Mouse (Mus musculus) forelimb bud, embryonic 11.5 days (tissue): ENCODE results near the gene Dnaaf2.

Source experiments
- DNase-seq: peaks from one replicate; pipeline ENCODE4 v3.0.0-alpha.2; 2012; ENCODE audit warnings: low read depth, low spot score

Dnaaf2 gene

DNA sequence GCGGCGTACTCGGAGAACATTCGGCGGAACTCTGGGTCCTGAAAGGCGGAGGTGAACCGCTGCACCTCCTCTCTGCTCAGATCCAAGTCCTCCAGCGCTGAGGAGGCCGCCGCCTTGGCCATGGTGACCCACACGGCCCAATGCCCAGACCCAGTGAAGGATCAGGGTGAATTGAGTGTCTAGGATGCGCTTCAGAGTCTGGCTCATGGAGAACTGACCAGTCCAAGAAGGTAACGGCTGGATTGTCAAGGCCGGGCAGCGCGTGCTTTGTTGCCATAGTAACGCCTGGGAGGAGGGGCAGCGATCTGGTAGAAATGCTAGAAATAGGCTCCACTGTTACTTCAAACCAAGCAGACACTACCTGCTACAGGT lies at the start of gene Dnaaf2:
TSS of gene Dnaaf2 (minus strand) at position 266 of the 372 bp plus-strand sequence.
- DNase-seq, result peak; percentile 64

DNA sequence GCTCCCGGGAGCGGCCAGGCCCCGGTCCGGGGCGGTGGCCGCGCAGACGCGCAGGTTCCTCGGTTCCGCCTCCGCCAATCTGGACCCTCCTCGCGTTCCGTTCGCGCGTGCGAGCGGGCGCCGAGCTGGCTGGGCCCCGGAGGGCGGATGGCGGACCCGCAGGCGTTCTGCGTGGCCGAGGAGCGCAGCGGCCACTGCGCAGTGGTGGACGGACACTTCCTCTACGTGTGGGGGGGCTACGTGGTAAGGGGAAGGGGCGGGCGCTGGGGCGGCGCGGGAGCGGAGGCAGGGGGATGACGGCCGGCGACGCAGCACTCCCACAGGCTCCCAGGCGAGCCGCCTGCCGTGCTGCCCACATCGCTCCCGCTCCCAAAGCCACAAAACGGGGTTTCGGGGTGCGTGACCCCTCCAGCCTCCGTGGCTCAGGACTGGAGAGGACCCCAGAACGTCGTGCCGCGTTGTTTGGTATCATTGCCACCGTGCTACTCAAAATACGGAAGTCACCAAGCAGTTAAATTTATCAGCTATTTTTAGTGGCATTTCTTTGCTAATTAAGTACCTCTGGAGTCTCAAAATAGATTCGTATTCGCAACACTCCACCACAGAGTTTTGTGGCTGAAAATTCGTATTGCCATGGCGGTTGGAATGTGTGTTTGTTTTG lies 43.7 kb upstream of the Dnaaf2 start:
- DNase-seq, result peak; percentile 41

DNA sequence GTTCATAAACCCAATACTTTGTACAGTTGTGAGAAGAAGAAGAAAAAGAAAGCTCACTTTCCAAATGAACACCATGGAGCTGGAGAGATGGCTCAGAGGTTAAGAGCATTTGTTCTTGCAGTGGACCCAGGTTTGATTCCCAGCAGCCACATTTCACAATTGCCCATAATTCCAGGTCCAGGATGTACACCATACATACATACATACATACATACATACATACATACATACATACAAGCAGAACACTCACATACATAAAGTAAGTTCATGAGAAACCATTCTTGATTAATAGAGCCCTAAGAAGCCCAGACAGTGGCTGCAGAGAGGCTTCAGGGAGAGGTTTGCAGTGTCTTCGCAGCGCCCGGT lies 43.2 kb upstream of the Dnaaf2 start:
- DNase-seq, result peak; percentile 12

DNA sequence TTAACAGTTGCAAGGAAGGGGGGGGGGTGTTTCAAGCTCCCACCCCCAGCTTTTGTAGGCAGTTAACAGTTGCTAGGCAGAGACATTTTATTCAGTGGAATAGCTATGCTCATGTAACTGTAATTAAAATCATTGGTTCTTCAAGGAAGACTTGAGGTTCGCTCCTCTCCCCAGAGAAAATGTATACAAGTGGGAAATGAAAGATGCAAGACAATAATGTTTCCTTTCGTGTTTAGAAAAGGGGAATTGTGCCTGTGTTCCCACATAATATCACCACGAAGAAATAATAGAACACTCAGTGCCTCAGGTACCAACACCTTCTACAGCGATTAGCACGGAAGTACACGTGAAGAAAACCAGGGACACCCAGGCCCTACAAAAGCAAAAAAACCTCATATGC lies 42.6 kb upstream of the Dnaaf2 start, which contains the start of gene Klhdc1:
TSS of gene Klhdc1 (plus strand) at position 301 of the 400 bp plus-strand sequence.
- no peak for DNase-seq

DNA sequence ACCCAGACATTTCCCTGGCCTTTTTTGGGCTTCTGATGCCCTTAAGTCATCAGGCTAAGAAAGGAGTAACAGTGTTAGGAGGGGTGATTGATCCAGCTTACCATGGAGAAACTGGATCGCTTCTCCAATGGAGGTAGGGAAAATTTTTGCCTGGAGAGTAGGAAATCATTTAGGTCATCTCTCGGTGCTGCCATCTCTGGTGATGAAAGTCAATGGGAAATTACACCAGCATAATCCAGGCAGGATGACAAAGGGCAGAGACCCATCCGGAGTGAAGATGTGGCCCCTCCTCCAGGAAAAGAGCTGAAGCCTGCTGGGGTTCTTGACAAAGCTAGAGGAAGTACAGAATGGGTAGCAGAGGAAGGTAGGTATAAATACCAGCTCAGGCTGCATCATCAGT lies 40.1 kb upstream of the Dnaaf2 start:
- no peak for DNase-seq

DNA sequence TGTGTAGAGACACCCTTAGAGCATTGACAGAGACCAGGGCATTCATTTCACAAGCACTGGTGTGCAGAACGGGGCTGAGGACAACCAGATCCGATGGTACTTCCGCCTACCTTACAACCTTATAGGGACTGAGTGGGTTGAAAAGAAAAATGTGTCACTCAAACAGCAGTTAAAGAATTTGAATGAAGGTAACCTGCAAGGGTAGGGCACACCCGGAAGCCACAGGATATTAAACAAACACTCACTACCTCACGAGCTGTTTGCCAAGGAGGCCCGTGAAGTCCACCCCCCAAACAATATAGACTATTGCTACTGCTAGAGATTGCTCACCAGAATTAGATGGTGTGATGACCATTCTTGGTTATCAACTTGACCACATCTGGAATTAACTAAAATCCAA lies 37.6 kb upstream of the Dnaaf2 start:
- no peak for DNase-seq

DNA sequence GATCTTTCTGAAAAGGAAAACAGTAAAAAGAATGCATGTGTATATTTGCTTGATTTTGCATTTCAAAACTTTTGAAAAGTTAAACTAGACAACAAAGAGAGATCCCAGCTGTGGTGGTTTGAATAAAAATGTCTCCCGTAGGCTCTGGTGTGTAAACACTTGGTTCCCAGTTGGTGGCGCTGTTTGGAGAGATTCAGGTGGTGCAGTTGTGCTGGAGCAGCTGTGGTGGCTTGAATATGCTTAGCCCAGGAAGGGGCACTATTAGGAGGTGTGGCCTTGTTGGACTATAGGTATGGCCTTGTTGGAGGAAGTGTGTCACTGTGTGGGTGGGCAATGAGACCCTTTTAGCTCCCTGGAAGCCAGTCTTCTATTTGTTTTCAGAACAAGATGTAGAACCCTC lies 31.0 kb upstream of the Dnaaf2 start:
- no peak for DNase-seq

DNA sequence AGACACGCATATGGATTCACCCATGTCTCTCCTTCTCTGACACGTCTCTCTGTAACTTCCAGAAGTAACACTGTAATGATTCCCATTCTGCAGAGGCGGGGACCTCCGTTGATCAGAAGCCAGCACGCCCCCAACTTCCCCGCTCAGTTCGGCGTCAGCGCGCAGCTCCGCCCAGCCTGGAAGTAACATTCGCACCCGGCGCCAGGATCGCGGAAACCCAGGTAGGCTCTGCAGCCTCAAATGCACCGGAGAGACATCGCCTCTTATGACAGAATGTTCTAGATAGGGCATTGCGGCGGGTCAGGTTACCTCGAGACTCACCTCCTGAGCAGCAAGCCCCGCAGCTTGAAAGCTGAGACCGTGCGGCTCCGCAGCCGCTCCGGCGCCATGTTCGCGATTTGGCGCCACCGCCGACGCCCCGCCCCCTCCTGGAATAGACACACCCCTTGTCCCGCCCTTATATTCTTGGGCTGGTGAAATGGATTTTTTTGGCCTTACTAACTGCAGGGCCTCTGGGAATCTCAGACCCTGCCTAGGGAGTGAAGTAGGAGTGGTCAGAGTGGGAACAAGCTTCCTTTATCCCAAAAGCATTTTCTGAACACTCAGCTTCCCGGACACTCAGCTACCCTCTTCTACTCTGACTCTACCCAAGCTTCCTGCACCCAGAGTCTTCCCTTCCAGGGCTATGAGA lies 29.7 kb upstream of the Dnaaf2 start, which contains the start of gene Pole2:
TSS of gene Pole2 (minus strand) at position 420 of the 691 bp plus-strand sequence.
- DNase-seq, result peak; percentile 85

DNA sequence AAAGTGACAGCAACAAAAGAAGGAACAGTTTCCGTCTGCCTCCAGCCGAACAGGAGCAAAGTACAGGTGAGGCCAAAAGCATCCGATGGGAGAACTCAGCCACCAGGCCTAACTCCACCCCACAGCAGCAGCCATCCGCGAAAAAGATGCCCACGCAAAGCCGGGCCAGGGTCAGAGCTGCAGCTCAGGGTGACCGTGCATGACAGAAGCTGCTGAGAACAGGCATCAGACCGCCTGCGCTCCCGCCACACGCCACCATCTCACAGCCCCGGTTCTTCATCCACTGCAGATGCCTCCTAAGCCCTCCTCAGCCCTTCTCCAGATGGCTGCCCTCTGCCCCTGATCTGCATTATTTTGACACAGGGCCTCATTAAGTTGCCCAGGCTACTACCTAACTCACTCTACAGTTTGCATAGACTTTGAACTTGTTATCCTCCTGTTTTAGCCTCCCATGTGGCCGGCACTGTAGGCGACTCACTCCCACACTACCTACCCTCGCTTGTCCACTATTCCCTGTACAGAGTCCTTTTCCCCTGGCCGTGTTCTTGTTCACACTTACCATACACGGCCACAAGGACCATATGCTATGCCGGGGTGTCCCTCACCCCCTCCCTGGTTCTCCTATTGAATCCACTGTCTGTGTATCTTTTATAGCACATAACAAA lies 22.5 kb upstream of the Dnaaf2 start:
- DNase-seq, result no peak

DNA sequence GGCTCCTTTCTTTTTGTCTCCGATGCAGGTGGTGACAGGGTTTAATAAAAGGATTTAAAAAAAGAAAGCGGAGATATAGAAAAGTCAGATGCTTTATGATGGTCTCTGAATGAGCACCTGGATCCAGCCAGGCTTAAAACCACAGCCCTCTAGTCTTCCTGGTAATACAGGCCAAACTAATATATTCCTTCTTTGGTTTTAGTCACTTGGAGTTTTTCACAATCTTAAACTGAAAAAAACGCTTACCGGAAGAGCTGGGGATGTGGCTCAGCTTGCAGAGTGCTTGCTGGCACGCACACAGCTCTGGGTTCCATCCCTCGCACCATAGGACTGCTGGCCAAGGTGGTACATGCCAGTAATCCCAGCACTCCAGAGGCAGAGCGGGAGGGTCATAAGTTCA lies 18.4 kb upstream of the Dnaaf2 start:
- DNase-seq, result no peak

DNA sequence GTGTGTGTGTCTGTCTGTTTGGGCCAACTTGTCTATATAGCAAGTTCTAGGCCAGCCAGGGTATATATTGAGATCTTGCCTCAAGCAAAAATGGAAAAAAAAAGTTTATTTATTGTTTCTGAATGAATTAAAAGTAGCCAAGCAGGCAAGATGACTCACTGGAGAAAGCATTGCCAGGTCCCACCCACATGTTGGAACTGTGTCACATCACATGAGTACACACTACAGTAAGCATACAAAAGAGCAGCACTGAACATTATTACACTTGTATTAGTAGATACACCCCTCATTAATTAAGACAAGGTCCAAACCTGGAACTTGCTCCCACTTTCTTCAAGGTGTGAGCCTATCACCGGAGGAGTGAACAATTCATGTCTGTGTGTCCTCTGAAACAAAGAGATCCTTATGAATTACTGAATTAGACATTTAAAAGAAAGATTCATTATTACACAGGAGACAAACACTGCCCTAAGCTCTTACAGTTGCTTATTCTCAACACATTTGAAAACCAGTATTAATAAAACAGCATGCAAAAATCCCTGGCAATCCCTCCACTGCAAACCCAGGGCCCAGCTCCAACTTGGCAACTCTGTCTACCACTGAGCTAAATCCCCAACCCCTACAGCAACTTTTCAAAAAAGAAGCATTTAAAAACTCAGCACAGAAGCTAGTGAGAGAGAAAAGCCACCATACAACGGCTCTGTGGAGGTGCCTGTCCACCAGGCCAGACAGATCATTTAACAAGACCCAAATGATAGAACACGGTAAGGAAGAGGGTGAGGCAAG lies 17.0 kb upstream of the Dnaaf2 start:
- DNase-seq, result no peak

DNA sequence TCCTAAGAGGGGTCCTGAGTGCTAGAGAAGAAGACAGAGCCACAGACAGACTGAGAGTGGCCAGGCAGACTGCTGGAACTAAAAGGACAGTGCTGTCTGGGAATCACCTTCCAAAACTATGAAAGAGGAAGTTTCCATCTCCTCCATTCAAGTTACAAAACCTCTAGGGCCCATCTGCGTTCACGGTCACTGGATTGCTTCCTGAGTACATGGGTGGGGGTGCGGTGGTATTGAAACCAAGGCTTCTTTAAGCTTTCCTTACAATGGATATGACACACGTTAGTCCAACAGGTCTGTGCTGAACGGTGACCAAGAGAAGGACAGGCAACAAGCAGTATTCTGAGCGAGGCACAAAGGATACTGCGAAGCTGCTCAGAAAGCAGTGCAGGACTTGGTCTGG lies 16.2 kb upstream of the Dnaaf2 start:
- no peak for DNase-seq

DNA sequence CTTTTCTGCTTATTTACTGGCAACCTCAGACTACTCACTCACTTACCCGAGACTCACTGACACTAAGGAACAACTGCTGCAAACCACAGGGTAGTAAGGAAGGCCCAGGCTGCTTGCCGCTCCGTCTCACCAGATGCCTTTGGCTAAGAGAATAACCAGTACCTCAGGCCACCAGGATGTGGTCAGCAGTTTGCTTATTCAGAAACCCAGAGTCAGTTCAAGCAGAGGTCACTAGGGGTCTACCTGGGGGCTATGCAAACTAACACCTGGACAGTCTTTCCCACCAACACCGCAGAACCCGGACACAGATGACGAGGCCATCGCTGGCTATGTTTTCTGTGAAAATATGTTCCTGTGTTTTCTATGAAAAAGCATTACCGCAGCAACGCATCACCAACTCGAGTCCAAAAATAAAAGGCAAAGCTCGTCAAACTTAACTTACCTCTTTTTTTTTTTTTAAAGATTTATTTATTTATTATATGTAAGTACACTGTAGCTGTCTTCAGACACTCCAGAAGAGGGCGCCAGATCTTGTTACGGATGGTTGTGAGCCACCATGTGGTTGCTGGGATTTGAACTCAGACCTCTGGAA lies 15.1 kb upstream of the Dnaaf2 start:
- DNase-seq, result no peak

DNA sequence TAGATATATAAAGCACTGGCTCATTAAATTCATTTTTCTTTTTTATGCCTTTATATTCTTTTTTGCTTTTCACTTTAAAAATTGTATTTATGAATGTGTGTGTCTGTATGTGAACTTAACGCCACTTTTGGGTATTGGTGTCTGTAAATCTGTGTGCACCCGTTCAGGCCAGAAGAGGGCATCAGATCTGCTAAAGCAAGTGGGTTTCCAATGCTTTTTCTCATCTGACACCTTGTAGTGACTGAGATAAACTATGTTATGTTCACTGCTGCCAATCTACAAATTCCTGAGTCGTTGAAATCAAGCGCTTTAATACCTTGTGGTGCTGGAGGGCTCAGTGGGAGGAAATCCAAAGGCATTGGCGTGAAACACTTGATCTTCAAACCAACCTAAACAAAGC lies 12.8 kb upstream of the Dnaaf2 start:
- no peak for DNase-seq

DNA sequence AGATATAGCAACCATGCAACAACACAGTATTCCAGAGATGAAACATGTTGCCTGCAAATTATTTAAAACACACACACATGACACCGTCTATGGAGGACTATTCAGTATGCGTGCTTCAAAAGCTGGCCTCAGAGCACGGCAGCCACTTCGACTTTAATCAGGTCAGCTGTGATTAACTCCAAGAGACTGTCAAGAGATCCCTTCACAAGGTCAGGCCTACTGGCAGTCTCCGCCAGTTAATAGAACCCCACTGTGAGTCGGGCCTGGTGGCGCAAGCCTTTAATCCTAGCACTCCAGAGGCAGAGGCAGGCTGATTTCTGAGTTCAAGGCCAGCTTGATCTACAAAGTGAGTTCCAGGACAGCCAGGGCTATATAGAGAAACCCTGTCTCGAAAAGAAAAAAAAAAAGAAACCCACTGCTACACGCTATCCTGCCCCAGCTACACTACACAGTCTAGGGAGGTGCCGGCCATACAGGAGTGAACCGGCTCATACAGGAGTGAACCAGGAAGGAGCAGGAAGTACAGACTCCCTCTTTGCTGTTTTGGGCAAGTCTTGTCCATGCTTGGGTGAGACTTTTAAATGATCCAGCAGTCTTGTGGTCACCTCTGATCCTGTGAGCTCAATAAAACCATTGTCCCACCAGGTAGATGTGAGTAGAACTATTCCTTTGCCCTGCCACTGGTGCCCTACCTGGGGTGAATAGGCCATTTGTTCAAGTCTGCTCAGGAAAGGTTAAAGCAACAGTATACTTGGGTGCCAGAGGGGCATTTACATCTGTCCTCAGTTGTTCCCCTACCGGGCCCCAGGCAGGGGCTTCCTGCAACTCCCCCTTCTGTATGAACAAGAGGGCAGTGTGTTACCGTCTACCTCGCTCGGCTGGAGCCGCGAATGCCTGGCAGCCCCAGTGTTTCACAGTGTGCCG lies 12.1 kb upstream of the Dnaaf2 start:
- DNase-seq, result no peak

DNA sequence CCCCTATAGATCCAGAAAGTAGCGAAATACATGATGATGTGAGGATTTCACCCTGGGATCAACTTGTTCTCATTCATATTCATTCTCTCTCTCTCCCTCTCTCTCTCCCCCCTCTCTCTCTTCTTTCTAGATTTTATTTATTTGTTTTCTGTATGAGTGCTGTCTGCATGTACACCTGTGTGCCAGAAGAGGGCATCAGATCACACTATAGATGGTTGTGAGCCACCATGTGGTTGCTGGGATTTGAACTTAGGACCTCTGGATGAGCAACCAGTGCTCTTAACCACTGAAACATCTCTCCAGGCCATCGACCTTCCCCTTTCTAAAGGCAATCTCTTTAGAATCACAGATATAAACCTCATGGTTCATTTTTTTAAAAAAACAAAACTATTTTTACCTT lies 10.3 kb upstream of the Dnaaf2 start:
- DNase-seq, result no peak

DNA sequence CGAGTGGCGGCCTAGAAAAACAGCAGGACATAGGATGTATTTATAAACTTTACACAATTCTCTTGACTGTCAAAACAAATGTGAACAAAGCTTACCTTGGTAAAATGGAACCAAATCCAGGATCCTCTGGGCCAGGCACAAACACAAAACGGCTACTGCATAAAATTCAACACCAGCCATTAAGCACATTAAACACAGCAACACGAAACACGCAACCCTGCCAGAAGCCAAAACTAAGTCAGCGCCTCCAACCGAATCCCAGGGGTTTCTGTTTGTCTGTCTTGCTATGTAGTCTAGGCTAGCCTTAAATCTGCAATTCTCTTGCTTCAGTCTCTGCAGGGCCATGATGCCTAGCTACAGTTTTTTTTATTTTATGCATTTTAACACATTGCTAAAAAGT lies 9.7 kb upstream of the Dnaaf2 start:
- no peak for DNase-seq

DNA sequence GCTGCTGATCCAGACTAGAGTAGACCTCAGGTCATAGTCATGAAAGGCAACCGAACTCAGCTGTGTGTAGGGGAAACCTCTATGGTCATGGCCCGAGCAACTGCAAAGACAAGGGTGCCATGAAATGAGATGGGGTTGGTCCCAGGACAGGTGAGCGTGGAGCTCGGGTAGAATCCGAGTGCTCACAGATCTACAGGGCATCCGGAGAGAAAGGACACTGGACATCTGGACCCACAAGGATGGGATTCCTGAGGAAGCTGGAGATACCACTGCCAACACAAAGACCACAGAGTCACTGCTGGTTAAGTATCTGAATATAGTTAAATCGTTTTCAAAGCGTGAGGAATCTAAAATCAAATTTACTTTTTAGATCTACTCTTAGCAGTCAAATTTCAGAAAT lies 9.2 kb upstream of the Dnaaf2 start:
- no peak for DNase-seq

DNA sequence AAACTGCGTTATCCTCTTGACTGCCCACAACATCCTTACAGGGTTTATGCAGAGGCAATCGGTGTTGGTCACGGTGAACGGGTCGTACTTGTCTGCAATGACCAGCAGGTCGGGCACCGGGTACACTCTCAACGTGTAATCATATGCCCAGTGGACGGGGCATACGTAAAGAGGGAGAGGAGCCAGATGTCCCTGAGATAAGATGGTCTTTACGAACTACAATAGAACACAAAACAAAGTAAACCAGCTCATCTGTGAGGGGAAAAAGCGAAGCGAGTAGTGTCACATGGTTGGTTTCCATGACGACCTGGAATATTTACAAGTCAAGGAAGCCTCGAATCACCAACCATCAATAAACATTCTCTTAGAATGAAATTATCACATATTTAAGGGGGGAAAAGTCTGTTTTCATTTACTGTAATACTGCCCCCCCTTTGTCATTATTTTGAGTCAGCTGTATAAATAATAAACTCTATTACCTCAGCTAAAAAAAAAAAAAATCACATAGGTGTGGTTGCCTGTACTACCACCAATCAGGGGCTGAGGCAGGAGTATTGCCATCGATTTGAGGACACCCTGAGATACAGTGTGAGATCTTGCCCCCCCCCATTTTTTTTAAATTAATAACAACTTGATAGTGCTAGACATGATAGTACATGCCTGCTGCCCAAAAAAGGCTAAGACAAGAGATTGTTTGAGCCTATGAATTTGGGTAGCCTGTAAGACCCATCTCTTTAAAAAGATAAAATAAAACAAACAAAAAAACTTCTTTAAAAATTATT lies 6.0 kb upstream of the Dnaaf2 start, which contains the start of gene Gm49384:
TSS of gene Gm49384 (minus strand) at position 216 of the 782 bp plus-strand sequence.
- no peak for DNase-seq

DNA sequence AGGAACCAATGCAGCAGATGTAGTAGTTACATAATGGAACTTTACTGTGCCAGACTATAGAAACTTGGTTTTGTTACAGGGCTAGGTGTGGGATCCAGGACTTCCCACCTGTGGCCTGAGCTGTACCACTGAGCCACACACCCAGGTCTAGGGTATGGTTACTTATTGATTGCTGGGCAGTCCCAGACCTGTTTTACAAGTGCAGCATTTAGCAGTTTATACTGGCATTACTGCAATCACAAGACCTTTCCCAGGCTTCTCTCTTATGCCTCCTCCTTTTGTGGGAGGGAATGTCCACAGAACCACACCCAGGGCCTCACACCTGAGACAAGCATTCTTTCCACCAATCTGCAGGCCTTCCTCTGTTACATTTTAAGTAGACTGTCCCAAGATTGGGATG lies 756 bp upstream of the Dnaaf2 start:
- no peak for DNase-seq
